Mouse (Mus musculus) left cerebral cortex, adult 2 months (tissue): ENCODE data around the gene Nsun5. TPM values are rescaled to one million over a fixed set of nuclear protein-coding genes. Genes with fewer than 3 reads are reported as not detected.

ENCODE experiments used
- DNase-seq, 2 experiments: peaks; one replicate each; pipeline ENCODE4 v3.0.0; 2021 to 2022; ENCODE audit warnings: low spot score in 2 of 2, mixed read lengths in 1 of 2; ENCODE audit errors: extremely low spot score in 1 of 2
- H3K27ac ChIP-seq: fragments of 200-600 bp; 2 replicates; pipeline ENCODE4 v1.8.1; 2022
- H3K4me3 ChIP-seq: fragments of 200-600 bp; 2 replicates; pipeline ENCODE4 v1.8.1; 2022
- CTCF ChIP-seq: fragments of 200-600 bp; IDR thresholded peaks from 2 replicates; pipeline ENCODE4 v1.8.1; 2022; ENCODE audit warnings: antibody characterized with exemption, mild to moderate bottlenecking, moderate library complexity
- intact Hi-C: fragments of 180-260 bp; cut with DNase I; formaldehyde crosslinking; loops from one replicate; pipeline ENCODE4 v1.15.1; 2025
- total RNA-seq, 2 experiments: library from RNA; stranded (reverse); gene quantifications; 2 replicates each; pipeline ENCODE4 v1.2.3; 2021

The Nsun5 gene
- total RNA-seq, 2 experiments from 2014 or later: 22.2 to 22.6 TPM

DNA sequence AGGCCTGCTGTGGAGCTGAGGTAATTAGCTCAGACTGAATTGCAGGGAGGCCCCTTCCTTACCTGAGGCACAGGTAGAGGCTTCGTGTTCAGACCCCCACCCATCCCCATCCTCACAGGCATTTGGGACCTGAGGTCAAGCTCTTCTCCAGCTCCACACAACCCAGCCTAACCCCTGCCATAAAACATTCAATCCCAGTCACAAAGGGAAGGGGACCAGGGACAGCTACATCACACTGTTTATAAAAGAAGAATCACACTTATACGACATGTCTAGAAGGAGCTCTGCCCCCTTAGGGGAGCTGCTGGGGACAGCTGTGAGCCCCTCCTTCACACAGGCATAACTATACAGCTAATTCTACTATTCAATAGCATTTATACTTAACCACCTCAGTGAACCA is 6.6 kb downstream of the Nsun5 start:
- no peak for DNase-seq
- Histone ChIP-seq H3K4me3 (no peak overlapping the region), H3K27ac (no peak overlapping the region)
- intact Hi-C loops: no loop called here
- no peak for TF ChIP-seq CTCF

- TF ChIP-seq CTCF: no peak
- Histone ChIP-seq H3K27ac (no peak overlapping the region), H3K4me3 (no peak overlapping the region)
- no peak for DNase-seq
- intact Hi-C loops: no loop called here
Observed at GRCm38 (mm10) chr5:135380681-135381080, 10.9 kb downstream of the Nsun5 start.

GRCm38 (mm10) chr5:135381356-135381925 is 11.7 kb downstream of the Nsun5 start:
- no peak for DNase-seq
- H3K27ac ChIP-seq: no peak overlapping the region
- no peak for TF ChIP-seq CTCF
- no peak overlapping the region for H3K4me3 ChIP-seq
- intact Hi-C loops: no loop called here

DNA sequence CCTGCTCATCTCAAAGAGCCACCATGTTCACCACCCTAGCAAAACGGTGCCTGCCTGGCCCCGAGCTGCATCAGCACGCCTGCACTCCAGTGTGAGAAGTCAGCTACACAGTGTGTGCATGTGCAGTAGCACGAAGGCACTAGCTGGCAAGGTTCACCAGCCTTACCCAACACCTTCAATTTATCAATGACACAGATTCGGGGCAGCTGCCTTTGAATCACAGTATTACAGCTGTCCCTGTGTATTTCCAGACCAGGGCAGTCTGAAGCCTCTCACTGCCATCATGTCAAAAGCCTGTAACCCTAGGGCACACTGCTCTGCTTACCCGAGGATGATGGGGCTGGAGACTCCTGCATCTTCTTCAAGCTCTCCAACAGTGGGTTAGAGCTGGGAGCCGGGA is 13.0 kb downstream of the Nsun5 start:
- no peak overlapping the region for H3K4me3 ChIP-seq
- H3K27ac ChIP-seq: no peak overlapping the region
- intact Hi-C loops: no loop called here
- DNase-seq: no peak
- TF ChIP-seq CTCF: no peak

DNA sequence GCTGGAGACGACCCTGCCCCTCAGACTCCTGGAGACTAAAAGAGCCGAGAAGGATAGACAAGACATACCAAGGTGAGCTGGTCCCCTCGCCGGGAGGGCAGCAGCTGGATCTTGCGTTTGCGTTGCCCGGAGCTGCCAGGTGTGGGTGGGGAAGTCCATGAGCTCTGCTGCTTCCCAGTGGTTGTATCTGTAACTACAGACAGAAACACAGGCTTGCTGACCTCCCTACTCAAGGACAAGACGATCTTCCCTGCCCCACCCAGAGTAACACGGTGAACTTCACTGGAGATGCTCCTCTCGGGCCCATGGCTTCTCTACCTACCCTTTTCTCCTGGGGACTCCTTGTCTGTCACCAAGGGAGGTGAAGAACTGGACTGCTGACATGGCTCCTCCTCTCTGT is 14.0 kb downstream of the Nsun5 start:
- intact Hi-C loops: no loop called here
- peak; percentile 3 for TF ChIP-seq CTCF
- Histone ChIP-seq H3K27ac (no peak overlapping the region), H3K4me3 (no peak overlapping the region)
- no peak for DNase-seq

- intact Hi-C loops: no loop called here
- TF ChIP-seq CTCF: no peak
- Histone ChIP-seq H3K4me3 (peak within 1 kb of the TSS; percentile 87), H3K27ac (peak within 1 kb of the TSS; percentile 77)
- DNase-seq: peak; percentile 79 to 85
Observed at GRCm38 (mm10) chr5:135394004-135394823, 24.5 kb downstream of the Nsun5 start, which contains the start of gene Pom121. TSS of gene Pom121 (minus strand) at chr5:135394546.

DNA sequence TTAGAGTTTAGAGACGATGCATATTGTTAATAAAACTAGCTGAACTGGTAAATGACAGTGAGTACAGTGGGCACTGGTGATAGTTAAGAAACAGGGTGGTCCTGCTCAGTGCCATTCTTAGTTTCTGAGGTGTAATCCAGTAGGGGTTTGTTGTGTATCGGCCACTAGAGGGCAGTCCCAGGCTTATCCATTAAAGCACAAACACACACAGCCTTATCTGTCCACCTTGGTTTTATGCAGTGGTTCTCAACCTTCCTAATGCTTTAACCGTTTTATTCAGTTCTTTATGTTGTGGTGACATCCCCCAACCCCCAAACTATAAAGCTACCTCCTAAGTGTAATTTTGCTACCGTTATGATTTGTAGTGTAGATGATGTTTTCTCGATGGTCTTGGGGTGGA is 26.1 kb downstream of the Nsun5 start:
- DNase-seq: peak in 1 of 2 experiments; percentile 36
- Histone ChIP-seq H3K27ac (no peak overlapping the region), H3K4me3 (no peak overlapping the region)
- peak; percentile 74 for TF ChIP-seq CTCF
- intact Hi-C loops: loop anchor here (5.0 kb wide), 2 partner anchors 146 to 221 kb away; no protein-coding TSS in a partner anchor

GRCm38 (mm10) chr5:135399382-135399781 is 29.6 kb downstream of the Nsun5 start:
- intact Hi-C loops: loop anchor here (5.0 kb wide), 2 partner anchors 143 to 218 kb away; no protein-coding TSS in a partner anchor
- TF ChIP-seq CTCF: no peak
- Histone ChIP-seq H3K27ac (no peak overlapping the region), H3K4me3 (no peak overlapping the region)
- no peak for DNase-seq

DNA sequence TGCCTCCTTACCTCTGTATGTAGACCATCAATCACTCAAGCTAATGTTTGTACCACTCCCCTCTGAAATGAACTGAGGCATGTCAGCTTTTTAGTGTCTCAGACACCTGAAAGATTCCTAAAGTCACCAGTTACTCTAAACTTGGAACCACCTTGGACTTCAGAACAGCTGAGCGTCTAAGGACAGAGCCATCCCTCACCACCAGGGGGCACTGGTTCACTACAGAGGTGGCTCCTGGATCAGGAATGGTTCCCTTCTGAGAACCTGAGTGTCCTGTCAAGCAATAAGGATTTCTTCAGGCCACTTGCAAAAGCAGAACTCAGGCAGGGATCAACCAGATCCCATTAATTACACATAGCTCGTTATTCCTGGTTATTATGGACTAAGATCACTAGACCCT is 30.5 kb downstream of the Nsun5 start:
- intact Hi-C loops: loop anchor here (1.0 to 5.0 kb wide), 2 partner anchors 94 to 362 kb away; no protein-coding TSS in a partner anchor
- peak; percentile 77 to 85 for DNase-seq
- Histone ChIP-seq H3K4me3 (no peak overlapping the region), H3K27ac (no peak overlapping the region)
- peak; percentile 97 for TF ChIP-seq CTCF

DNA sequence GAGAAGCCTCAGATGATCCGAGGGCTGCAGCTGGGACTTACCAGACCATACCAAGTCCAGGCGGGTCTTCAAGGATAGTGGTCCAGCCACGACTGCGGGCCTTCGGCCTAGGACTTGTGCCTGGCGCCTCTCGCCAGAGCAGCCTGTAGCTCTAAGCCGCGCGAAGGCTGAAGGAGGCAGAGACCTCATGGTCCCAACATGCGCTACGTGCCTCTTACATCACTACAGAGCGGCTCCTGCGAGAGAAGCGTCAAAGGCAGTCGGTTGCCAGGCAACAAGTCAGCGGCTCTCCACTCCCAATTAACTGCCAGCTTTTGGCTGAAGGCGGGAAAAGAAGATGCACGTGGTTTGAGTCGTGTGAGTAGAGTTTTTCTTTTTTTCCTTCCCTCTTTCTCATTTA is 34.9 kb downstream of the Nsun5 start:
- DNase-seq: peak; percentile 59 to 67
- H3K4me3 ChIP-seq: peak overlapping the region; percentile 33
- TF ChIP-seq CTCF: no peak
- intact Hi-C loops: loop anchor here (5.0 kb wide), 1 partner anchor 358 kb away; no protein-coding TSS in a partner anchor
- no peak overlapping the region for H3K27ac ChIP-seq

- DNase-seq: no peak
- intact Hi-C loops: no loop called here
- Histone ChIP-seq H3K27ac (no peak overlapping the region), H3K4me3 (no peak overlapping the region)
- no peak for TF ChIP-seq CTCF
Observed at GRCm38 (mm10) chr5:135405437-135405836, 35.7 kb downstream of the Nsun5 start.

GRCm38 (mm10) chr5:135408114-135408513 is 38.4 kb downstream of the Nsun5 start:
- no peak for DNase-seq
- no peak overlapping the region for H3K27ac ChIP-seq
- no peak for TF ChIP-seq CTCF
- intact Hi-C loops: no loop called here
- H3K4me3 ChIP-seq: no peak overlapping the region
